Mouse (Mus musculus) adrenal gland, postnatal 14 days (tissue): ENCODE results near the gene Psma3. TPM values are rescaled to one million over a fixed set of nuclear protein-coding genes. Genes with fewer than 3 reads are reported as not detected.

Experiments
- total RNA-seq: library from RNA; stranded (reverse); gene quantifications from 2 replicates; pipeline ENCODE4 v1.2.3, GENCODE M21; 2021

The Psma3 gene
- total RNA-seq, 1 experiment from 2014 or later = 336 TPM

Other genes starting within 250 kb of the Psma3 start
- gene Frmd6, start 149.1 kb upstream of the Psma3 start, total RNA-seq = 44.9 and 45.1 TPM in 2 replicates
- gene Actr10, start 36.8 kb upstream of the Psma3 start, total RNA-seq = 184 and 197 TPM in 2 replicates
- gene Arid4a, start 41.4 kb downstream of the Psma3 start, total RNA-seq = 24.8 and 27.5 TPM in 2 replicates
- gene Tomm20l, start 136.8 kb downstream of the Psma3 start, total RNA-seq = 3.7 and 6.9 TPM in 2 replicates
- 68.7 and 72.3 TPM in 2 replicates for gene Timm9, start 162.1 kb downstream of the Psma3 start, total RNA-seq
- gene 2700049A03Rik, start 162.2 kb downstream of the Psma3 start, total RNA-seq = 8.7 and 9.1 TPM in 2 replicates